Mouse (Mus musculus) midbrain, embryonic 16.5 days (tissue): ENCODE measurements around the gene Chuk. TPM values are rescaled to one million over a fixed set of nuclear protein-coding genes. Genes with fewer than 3 reads are reported as not detected.
"Not testable (repeated sequence)": the region's sequence is repeated elsewhere in the genome, so short reads cannot be mapped to it uniquely, and the experiment has no call there.

Experiments used
- ATAC-seq: fragments of 200-750 bp; cut with Nextera tagmentation; 2 replicates; pipeline ENCODE4 v1.8.0; 2017; ENCODE audit warnings: moderate TSS enrichment
- H3K27ac ChIP-seq: fragments of 300-500 bp; sonication (generic); 2 replicates; pipeline ENCODE4 v1.5.1; 2014; ENCODE audit warnings: mild to moderate bottlenecking, low read length, mixed read lengths
- H3K27me3 ChIP-seq: fragments of 300-500 bp; sonication (generic); 2 replicates; pipeline ENCODE4 v1.6.1; 2014; ENCODE audit warnings: low read depth, low read length, mixed read lengths; ENCODE audit not compliant: control insufficient read depth, insufficient read depth
- H3K36me3 ChIP-seq: fragments of 300-500 bp; sonication (generic); 2 replicates; pipeline ENCODE4 v1.6.1; 2014; ENCODE audit warnings: mild to moderate bottlenecking, low read length, moderate library complexity, mixed read lengths; ENCODE audit not compliant: control insufficient read depth, insufficient read depth
- H3K4me1 ChIP-seq: fragments of 300-500 bp; sonication (generic); 2 replicates; pipeline ENCODE4 v1.6.1; 2014; ENCODE audit warnings: mild to moderate bottlenecking, low read length, mixed read lengths; ENCODE audit not compliant: control insufficient read depth, insufficient read depth
- H3K4me2 ChIP-seq: fragments of 300-500 bp; sonication (generic); 2 replicates; pipeline ENCODE4 v1.6.1; 2014; ENCODE audit warnings: mild to moderate bottlenecking, low read length, mixed read lengths
- H3K4me3 ChIP-seq: fragments of 300-500 bp; sonication (generic); 2 replicates; pipeline ENCODE4 v1.5.1; 2014; ENCODE audit warnings: low read depth, mild to moderate bottlenecking, low read length, moderate library complexity, mixed read lengths
- H3K9ac ChIP-seq: fragments of 300-500 bp; sonication (generic); 2 replicates; pipeline ENCODE4 v1.6.1; 2014; ENCODE audit warnings: low read depth, low read length, mixed read lengths
- H3K9me3 ChIP-seq: fragments of 300-500 bp; sonication (generic); replicated peaks from 2 replicates; pipeline ENCODE4 v1.6.1; 2014; ENCODE audit warnings: mild to moderate bottlenecking, low read length, mixed read lengths; ENCODE audit not compliant: control insufficient read depth, poor library complexity, severe bottlenecking
- WGBS: fragments of 180-500 bp; shearing (Covaris S2); extraction: QIAGEN DNeasy Blood & Tissue Kit; methylation state at CpG from one replicate; pipeline ENCODE4 v1.1.7; 2014; 5-methylcytosine and 5-hydroxymethylcytosine counted together
- polyA plus RNA-seq: library from polyadenylated mRNA; unstranded; fragments of >200 nt; fragmentation: Nextera tagmentation; extraction: Ambion mirVana; gene quantifications from 2 replicates; pipeline ENCODE4 v1.2.1, GENCODE M21; 2015

Gene Chuk
- polyA plus RNA-seq, 1 experiment from 2014 or later, result 65.8 TPM

DNA sequence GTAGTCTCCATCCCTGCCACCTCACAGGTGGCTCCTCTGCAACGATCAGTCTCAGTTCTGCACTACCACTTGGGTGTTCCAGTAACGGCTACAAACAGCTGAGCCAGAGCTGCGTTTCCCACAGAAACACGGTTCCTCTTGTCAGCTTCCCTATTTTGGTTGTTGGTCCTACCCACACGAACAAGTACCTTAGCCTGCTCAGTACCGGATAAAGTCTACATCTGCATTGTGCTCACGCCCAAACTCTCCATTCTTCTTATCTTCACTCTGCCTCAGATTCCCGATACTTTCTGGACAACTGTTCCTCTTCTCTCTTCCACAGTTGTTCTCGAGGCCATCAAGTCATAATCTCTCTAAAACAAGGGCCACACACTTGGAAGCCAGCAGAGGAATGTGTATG, 37.1 kb upstream of the Chuk start:
- no peak overlapping the region for H3K4me3 ChIP-seq
- H3K4me1 ChIP-seq, result peaks cover 17% of the 10 kb centered on the region
- no peak overlapping the region for H3K27ac ChIP-seq
- no peak overlapping the region for H3K9ac ChIP-seq
- no peak for ATAC-seq
- H3K36me3 ChIP-seq, result peaks cover 15% of the 10 kb centered on the region
- H3K9me3 ChIP-seq, result no peaks in the 10 kb centered on the region
- peaks cover 4% of the 10 kb centered on the region; the same call in 1 of the 2 replicates for H3K27me3 ChIP-seq
- 95% methylated on average over 9 of the region's 9 CpGs for WGBS
- no peak overlapping the region for H3K4me2 ChIP-seq

DNA sequence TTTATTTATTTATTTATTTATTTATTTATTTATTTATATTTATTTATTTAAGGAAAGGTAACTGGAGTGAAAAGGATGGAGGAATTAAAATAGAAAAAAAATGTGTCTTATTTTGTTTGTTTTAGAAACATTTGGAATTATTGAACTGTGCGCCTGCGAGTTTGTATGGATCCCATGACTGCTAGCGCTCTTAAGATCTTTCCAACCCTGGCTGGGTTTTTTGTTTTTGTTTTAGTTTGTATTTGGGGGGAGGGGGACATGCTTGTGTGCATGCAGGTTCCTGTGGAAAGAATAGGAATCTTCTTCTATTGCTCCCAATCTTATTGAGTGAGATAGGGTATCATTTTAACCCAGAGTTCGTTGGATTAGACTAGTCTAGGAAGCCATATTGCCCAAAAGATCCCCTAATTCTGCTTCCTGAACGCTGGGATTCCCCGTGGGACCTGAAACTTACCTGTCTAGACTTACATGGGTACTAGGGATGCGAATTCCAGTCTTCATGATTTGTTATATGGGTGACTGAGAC, 28.7 kb upstream of the Chuk start:
- peaks cover 20% of the 10 kb centered on the region for H3K36me3 ChIP-seq
- ATAC-seq, result peak; percentile 34; the same call in 1 of the 2 replicates
- H3K27me3 ChIP-seq, result no peaks in the 10 kb centered on the region
- peak overlapping the region; percentile 84 for H3K4me3 ChIP-seq
- no peaks in the 10 kb centered on the region for H3K9me3 ChIP-seq
- 25% methylated on average over 7 of the region's 7 CpGs for WGBS
- H3K4me1 ChIP-seq, result peaks cover 13% of the 10 kb centered on the region
- peak overlapping the region; percentile 43; the same call in 1 of the 2 replicates for H3K9ac ChIP-seq
- peak overlapping the region; percentile 64 for H3K27ac ChIP-seq
- H3K4me2 ChIP-seq, result peak overlapping the region; percentile 63

DNA sequence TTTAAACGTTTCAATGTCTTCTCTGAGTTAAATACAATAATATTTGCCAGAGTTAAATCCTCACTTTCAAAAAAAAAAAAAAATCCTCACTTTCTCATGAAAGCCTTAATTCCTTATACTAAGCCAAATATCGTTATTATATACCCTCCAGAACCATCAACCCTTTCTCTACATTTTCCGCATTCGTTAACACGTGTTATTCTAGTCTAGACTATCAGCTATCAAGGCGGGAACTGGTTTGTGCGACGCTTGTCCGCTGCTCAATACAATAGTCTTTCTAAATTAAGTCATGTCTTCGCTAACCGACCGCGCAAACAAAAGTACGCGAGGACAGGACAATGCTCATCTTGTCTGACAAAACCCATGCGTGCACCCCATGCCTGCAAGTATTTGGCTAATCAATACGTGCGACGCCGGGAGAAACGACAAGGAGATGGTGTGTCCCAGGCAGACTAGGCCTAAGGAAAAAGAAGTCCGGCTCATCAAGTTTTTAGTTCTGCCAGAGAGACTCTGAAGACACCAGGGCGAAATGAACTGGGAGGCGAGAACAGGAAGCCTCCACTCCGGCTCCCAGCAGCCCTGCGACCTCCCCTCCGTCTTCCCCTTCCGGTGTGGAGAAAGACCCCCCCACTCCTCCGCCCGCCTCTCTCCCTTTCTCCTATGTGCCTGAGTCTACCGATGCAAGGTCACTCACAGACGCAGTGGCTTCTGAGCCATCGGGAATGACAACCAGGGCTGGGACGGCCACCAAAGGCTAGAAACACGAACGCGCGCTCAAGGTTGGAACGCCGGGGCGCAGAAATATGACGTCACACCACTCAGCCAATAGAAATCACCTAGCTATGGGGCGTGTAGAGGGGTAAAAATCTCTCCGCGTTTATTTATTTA, 28.0 kb upstream of the Chuk start, which contains the start of gene Cwf19l1:
Gene Cwf19l1, minus strand, starts transcription at position 805 of the 888 bp plus-strand sequence.
- peak within 1 kb of the TSS; percentile 75 for H3K4me2 ChIP-seq
- peaks cover 19% of the 10 kb centered on the region for H3K36me3 ChIP-seq
- no peaks in the 10 kb centered on the region for H3K9me3 ChIP-seq
- peaks cover 13% of the 10 kb centered on the region for H3K4me1 ChIP-seq
- no peaks in the 10 kb centered on the region for H3K27me3 ChIP-seq
- under 1% methylated on average over 43 of the region's 45 CpGs for WGBS
- peak; percentile 92 for ATAC-seq
- H3K27ac ChIP-seq, result peak within 1 kb of the TSS; percentile 95
- H3K9ac ChIP-seq, result peak within 1 kb of the TSS; percentile 85
- peak within 1 kb of the TSS; percentile 84 for H3K4me3 ChIP-seq

DNA sequence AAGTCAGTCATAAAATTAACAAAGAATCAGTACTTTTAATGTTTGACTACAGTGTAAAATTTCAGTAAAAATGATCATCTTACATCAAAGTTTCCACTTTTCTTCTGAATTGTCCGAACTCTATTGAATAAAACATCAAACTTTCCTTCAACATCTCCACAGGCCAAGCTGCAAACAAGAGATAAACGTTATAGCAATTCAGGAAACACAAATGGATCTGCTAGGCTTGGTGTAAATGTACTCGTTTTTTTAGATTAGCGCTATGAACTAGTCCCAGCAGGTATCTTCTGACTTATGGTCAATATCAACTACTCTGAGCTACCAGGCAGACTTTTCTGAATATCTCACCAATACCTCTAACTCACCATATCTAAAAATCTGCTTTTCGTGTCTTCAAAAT, 25.6 kb upstream of the Chuk start:
- Histone ChIP-seq H3K9ac (no peak overlapping the region), H3K4me3 (no peak overlapping the region), H3K27me3 (no peaks in the 10 kb centered on the region), H3K9me3 (no peaks in the 10 kb centered on the region), H3K27ac (no peak overlapping the region), H3K4me2 (no peak overlapping the region), H3K4me1 (peaks cover 13% of the 10 kb centered on the region), H3K36me3 (peaks cover 7% of the 10 kb centered on the region; the same call in 1 of the 2 replicates)
- WGBS, result 90% methylated on average over 5 of the region's 5 CpGs
- ATAC-seq, result no peak

DNA sequence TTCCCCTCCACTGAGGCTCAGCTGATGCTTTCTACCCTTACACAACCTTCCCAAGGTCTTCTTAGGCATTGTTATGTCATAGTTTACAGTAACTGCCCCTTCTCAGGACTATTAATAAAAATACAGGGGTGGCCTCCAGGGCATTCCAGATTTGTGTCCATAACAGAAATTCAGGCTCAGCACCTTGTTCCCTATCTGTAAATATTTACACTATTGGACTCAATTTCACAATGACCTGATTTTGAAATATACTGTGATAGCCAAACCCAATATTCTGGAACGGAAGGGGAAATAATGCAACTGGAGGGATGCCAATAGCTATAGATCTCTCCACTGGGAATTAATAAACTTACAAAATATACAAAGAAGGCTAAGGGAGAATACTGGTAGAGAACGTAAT, 21.3 kb upstream of the Chuk start:
- Histone ChIP-seq H3K9me3 (no peaks in the 10 kb centered on the region), H3K27me3 (no peaks in the 10 kb centered on the region), H3K9ac (no peak overlapping the region), H3K27ac (no peak overlapping the region), H3K36me3 (peaks cover 26% of the 10 kb centered on the region), H3K4me3 (no peak overlapping the region), H3K4me1 (no peaks in the 10 kb centered on the region), H3K4me2 (no peak overlapping the region)
- no peak for ATAC-seq
- WGBS, result 95% methylated on average over 2 of the region's 2 CpGs

DNA sequence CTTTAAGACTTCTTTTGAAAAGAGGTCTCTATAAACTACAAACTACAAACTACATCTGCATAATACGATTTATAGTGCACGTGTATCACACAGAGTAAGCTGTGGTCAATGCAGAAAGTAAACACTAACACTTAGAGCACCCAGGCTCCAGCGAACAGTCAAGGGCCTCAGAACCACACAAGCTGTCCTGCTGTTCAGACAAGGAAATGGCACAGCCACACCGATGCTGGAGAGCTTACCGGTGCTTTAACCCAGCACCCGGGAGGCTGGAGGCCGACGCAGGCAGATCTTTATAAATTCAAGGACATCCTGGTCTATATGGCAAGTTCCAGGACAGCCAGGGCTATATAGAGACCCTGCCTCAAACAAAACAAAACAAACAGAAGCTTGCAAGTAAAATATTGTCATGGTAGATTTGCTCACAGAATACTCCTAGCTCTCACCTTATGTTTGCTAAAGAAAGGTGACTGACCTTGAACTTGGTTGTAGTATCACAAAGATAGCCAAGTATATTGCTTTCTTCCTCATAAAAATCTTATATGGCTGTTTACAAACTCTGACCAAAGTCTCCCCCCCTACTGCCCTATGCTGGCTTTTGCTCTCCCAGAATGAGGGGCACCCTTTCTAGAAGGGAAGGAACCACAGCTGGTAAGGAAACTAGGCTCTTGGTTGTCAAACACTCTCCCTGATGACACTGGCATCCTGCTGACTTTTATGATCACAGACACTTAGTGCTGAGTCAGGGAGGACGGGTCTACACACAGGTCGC, 20.6 kb upstream of the Chuk start:
- ATAC-seq, result no peak
- Histone ChIP-seq H3K9me3 (no peaks in the 10 kb centered on the region), H3K27ac (no peak overlapping the region), H3K4me3 (no peak overlapping the region), H3K36me3 (peaks cover 30% of the 10 kb centered on the region), H3K27me3 (no peaks in the 10 kb centered on the region), H3K4me2 (no peak overlapping the region), H3K9ac (no peak overlapping the region), H3K4me1 (no peaks in the 10 kb centered on the region)
- 95% methylated on average over 10 of the region's 10 CpGs for WGBS

DNA sequence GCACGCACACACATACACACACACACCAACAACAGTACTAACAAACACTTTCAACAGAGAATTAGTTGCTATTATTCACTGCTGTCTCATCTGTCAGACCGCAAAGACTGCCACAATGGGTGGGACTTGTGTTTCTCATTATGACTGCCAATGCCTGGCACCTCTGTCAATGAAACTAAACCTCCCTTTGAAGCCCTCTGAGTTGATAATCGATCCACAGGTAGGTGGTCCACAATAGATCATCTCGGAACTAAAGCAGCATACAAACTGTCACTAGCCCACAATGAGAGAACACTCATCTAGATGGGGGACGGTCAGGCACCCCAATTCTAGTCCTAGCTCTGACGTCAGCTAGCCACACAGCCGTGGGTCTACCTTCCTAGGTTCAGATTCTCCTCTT, 13.9 kb upstream of the Chuk start:
- no peak overlapping the region for H3K4me3 ChIP-seq
- no peak for ATAC-seq
- no peak overlapping the region for H3K27ac ChIP-seq
- WGBS, result 94% methylated on average over 7 of the region's 7 CpGs
- no peaks in the 10 kb centered on the region for H3K27me3 ChIP-seq
- no peaks in the 10 kb centered on the region for H3K4me1 ChIP-seq
- H3K36me3 ChIP-seq, result peaks cover 40% of the 10 kb centered on the region
- H3K4me2 ChIP-seq, result no peak overlapping the region
- no peak overlapping the region for H3K9ac ChIP-seq
- no peaks in the 10 kb centered on the region for H3K9me3 ChIP-seq

DNA sequence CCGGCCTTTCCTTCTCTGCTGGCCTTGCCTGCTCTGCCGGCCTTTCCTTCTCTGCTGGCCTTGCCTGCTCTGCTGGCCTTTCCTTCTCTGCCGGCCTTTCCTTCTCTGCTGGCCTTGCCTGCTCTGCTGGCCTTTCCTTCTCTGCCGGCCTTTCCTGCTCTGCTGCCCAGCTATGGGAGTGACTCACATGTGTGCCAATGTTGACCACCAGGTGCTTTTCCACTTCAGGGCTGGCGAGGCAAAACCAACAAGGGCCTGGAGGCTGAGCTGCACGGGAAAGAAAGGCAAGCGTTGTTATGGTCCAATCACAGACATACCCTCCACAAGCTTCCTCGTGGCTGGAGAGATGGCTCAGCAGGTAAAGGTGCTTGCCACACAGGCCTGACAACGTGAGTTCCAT, 13.4 kb upstream of the Chuk start:
- H3K36me3 ChIP-seq, result peaks cover 40% of the 10 kb centered on the region
- H3K4me1 ChIP-seq, H3K27ac ChIP-seq, H3K27me3 ChIP-seq, H3K4me3 ChIP-seq, H3K9me3 ChIP-seq, ATAC-seq, H3K9ac ChIP-seq, H3K4me2 ChIP-seq: not testable (repeated sequence)
- 94% methylated on average over 7 of the region's 9 CpGs for WGBS

DNA sequence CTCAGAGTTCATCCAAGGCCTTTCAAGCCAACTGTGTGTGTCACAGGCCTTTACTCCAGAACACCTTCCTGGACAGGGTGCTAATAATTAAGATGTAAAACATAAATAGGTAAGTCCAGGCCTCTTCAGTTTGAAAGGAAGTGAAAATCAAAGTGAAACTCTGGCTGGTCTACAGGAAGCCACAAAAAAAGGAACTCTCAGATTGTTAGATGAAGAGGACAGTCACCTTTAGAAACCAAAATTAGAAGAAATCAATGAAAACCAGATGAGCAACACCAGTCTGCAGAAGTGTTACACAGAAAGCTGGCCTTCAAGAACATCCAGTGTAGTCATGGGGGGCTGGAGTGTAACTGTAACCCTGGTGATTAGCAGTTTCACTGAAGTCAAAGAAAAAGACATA, 10.5 kb upstream of the Chuk start:
- H3K36me3 ChIP-seq, result peaks cover 36% of the 10 kb centered on the region
- H3K4me3 ChIP-seq, result no peak overlapping the region
- no peak overlapping the region for H3K27ac ChIP-seq
- H3K4me1 ChIP-seq, result no peaks in the 10 kb centered on the region
- ATAC-seq, result no peak
- H3K9me3 ChIP-seq, result no peaks in the 10 kb centered on the region
- H3K9ac ChIP-seq, result no peak overlapping the region
- no peak overlapping the region for H3K4me2 ChIP-seq
- H3K27me3 ChIP-seq, result no peaks in the 10 kb centered on the region
